Mouse (Mus musculus): ENCODE results near the gene Atg9a. TPM values are rescaled to one million over a fixed set of nuclear protein-coding genes. Genes with fewer than 3 reads are reported as not detected.

Gene Atg9a
- total RNA-seq, 2 experiments from 2014 or later = 58.2 to 61.7 TPM

DNA sequence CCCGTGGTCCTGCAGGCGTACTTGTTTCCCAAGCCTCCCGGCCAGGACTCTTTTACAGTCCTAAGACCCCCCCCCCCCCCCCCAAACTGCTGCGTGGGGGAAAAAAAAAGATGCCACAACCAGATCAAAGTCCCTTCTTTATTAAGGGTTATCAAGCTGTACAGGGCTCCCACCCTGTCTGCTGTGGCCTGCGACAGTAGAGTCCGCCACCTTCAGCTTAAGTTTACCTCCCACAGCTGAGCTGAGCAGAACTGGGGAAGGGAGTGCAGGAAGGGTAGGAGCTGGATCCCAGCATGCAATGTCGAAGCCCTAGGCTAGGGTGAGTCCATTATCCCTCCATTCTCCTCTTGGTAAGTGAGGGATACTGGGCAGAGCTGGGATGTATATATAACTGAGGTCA is 11.3 kb downstream of the Atg9a start:
- intact Hi-C loops (cut with DNase I; ENCODE audit: low total_unique reads) = no loop called here
- no peak for DNase-seq

DNA sequence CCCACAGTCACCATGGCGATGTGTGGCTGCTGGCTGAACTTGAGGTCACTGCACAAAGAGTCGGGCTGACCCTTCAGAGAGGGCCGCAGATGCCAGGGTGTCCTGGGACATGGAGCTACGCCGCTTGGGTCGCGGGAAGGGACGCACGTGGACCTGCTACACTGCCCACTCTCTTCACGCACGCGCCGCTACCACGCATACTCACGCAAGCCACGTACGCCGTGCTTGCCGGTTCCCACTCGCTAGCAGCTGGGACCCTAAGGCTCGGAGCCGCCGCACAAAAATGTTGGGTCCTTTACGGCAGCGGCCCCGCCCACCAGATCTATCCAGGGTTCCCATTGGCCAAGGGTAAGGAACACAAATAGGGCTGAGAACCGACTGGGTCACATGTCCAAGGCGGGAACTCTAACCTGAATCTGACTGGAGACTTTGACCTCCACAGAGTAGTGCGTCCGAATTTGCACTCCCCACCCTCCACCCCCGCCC is 11.8 kb downstream of the Atg9a start, which contains the start of gene Abcb6:
TSS of gene Abcb6 (minus strand) at position 288 of the 486 bp plus-strand sequence.
- intact Hi-C loops (cut with DNase I; ENCODE audit: low total_unique reads) = no loop called here

DNA sequence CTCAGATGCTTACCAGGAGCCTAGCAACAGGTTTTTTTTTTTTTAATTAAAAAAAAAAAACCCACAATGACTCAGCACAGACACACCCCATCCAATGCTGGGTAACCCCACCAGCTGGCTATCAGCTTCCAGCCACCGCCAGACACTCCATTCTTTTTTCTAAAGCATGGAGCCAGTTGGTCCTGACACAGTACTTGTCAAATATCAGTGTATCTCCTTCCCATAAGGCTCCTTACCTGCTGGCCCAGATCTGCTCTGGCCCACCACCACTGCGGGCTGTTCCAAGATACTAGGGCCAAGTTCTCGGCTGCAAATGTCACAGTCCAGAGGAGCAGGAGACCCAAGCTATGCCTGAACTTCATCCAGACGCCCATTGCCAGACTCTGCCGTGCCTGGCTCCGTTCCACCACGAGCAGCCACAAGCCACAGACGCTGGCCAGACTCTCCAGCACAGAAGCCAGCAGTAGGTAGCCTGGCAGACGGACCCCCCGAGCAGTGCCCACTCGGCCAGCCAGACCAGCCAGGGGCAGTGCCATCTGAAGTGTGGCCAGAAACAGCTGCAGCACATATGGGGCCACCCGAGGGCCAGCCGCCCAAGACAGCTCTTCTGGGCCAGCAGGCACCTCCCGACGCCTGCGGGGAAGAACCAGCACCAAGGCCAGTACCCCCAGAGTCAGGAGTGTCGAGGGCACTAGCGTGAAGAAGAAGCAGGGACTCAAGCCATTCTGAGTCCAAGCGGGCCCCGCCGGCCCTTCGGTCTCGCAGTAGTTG is 12.5 kb downstream of the Atg9a start:
- peak; percentile 67 for DNase-seq
- intact Hi-C loops (cut with DNase I; ENCODE audit: low total_unique reads) = no loop called here

More for the DNA sequence above, 11.8 kb downstream of the Atg9a start, which contains the start of gene Abcb6:
- peak; percentile 89 for DNase-seq

DNA sequence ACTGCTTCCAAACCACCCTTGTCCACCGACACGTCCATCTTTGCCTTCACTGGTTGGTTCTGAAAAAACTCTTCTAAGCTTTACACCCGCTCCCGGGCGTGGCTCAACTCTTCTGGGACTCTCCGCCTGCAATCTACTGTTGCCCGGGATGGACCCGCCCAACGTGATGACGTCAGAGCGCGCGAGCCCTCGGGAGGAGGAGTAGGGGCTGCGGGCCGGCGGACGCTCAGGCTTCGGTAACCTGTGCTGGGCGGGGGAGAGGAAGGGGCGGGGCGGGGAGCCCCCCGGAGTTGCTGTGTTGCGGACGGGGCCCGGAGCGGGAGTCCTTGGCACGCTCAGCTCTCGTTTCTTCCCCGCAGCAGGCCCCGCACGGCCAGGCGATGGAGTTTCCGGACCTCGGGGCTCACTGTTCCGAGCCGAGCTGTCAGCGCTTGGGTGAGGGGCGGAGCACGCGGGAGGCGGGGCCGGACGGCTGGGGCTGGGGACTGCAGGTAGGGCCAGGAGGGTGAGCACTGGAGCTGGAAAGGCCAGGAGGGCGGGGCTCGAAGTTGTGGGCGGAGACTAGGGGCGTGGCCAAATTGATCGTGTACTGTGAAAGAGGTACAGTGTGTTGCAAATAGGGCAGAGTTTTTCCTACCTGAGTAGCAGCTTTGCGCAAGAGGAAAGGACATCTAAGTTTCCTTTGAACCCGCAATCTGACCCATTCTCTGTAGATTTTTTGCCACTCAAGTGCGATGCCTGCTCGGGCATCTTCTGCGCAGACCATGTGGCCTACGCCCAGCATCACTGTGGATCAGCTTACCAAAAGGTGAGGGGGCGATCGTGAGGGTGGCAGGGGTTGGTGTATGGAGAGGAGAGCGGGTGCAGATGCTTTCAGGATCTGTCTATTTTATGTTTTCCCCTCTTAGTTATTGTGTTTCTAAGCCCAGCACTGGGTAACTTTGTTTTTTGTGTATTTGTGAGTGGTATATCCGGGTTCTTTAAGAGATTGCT is 23.2 kb downstream of the Atg9a start, which contains the start of gene Zfand2b:
TSS of gene Zfand2b (plus strand) at position 175 of the 993 bp plus-strand sequence.
- DNase-seq = peak; percentile 98
- intact Hi-C loops (cut with DNase I; ENCODE audit: low total_unique reads) = no loop called here

DNA sequence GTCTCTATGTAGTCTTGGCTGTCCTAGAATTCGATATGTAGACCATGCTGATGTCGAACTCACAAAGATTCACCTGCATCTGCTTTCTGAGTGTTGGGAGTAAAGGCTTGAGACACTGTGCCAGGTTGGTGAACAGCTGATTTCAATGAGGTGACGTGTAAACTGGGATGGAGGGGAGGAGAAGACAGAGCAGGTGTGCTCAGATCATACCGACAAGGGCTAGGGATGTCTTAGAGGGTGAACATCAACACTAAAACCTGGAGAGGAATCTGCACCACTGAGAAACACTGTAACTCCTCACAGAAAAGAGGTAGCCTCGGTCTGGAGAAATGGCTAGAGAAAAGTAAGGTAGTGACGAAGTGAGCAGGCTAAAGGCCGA is 23.9 kb downstream of the Atg9a start:
- intact Hi-C loops (cut with DNase I; ENCODE audit: low total_unique reads) = no loop called here

DNA sequence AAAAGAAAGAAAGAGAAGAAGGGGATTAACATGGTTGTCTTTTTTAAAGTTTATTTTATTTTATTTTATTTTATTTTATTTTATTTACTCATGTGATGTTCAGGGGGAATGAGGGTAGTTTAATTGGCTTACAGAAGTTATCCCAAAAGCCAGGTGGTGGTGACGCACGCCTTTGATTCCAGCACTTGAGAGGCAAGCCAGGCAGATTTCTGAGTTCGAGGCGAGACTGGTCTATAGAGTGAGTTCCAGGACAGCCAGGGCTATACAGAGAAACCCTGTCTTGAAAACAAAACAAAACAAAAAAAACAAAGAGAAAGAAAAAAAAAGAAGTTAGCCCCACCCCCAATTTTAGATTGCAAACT is 31.8 kb downstream of the Atg9a start:
- no peak for DNase-seq
- intact Hi-C loops (cut with DNase I; ENCODE audit: low total_unique reads) = no loop called here

More for the DNA sequence above, 23.9 kb downstream of the Atg9a start:
- no peak for DNase-seq

DNA sequence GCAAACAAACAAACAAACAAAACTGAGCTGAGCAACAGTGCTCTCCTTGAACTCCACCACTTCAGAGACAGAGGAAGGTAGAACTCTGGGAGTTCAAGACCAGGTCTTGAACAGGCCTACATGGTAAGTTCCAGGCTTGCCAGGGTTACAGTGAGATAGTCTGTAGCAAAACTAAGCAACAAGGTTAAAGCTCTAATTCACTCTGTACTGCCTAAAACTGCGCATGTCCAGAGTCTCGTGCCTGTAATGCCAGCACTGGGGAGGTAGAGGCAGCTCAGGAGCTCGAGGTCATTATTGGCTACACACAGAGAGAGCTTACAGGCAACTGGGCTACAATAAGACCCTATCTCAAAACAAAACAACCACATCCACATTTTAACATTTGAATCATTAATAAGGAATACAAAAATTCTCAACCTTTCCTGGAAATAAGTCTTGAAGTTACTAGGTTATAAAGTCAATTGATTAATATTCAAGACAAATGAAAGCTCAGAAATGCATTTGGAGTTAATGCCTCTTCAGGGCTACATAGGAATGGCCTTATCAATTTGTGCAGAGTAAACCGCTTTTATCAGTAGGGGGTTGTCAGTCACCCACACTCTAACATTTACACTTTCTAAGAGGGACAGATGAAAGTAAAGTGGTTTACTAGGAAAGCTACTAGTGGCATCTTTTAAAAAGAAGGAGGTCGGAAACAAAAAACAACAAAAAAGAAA is 32.3 kb downstream of the Atg9a start:
- intact Hi-C loops (cut with DNase I; ENCODE audit: low total_unique reads) = no loop called here
- DNase-seq = no peak

DNA sequence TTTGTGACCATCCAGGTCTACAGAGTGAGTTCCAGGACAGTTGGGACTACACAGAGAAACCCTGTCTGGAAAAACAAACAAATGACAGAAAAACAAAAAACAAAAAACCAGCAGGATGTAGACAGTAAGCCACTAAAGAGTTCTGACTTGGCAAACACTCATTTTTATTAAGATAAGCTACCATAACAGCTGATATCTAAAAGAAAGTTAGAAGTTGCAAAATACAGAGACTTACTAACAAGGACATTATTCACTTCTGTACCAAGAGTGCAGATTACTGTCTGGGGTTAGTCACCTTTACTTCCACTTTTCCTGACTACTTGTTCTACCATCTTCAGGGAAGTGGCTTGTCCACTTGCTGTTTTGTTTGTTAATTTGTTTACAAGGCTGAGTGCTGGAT is 33.0 kb downstream of the Atg9a start:
- no peak for DNase-seq
- intact Hi-C loops (cut with DNase I; ENCODE audit: low total_unique reads) = no loop called here

DNA sequence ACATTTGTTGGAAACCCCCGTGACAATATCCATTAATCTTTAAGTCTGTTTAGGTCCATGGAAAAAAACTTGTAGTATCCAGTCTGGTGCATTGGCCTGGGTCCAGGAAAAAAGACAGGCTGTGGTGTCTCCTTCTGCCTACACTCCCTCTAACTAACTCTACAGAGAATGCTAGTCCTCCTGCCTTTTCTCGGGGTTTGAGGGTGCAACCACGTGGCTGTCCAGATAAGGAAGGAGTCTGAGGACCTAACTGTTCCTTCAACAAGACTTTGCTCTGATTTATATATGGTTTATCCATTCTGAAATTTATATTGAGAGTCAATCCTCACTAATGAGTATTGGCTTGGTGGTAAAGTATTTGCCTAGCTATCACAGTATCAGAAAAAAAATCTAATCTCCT is 36.2 kb downstream of the Atg9a start:
- intact Hi-C loops (cut with DNase I; ENCODE audit: low total_unique reads) = no loop called here
- no peak for DNase-seq

DNA sequence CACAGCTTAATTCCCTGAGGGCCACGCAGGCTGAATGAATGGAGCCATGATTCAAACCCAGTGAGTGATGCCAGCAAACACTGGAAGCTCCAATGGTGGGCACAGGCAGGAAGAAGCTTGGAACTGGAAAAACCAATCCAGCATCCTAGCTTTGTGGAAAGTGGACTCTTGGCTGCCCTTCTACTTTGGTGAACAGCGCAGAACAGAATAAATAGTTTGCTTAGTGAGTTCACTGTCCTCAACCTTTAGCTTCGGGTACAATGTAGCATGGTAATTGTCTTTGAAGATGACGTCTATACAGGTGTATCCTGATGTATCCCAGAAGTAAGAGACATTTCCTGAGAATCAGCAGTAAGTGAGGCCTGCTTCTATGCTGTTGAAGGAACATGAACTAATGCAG is 43.3 kb downstream of the Atg9a start:
- DNase-seq = no peak
- intact Hi-C loops (cut with DNase I; ENCODE audit: low total_unique reads) = no loop called here

DNA sequence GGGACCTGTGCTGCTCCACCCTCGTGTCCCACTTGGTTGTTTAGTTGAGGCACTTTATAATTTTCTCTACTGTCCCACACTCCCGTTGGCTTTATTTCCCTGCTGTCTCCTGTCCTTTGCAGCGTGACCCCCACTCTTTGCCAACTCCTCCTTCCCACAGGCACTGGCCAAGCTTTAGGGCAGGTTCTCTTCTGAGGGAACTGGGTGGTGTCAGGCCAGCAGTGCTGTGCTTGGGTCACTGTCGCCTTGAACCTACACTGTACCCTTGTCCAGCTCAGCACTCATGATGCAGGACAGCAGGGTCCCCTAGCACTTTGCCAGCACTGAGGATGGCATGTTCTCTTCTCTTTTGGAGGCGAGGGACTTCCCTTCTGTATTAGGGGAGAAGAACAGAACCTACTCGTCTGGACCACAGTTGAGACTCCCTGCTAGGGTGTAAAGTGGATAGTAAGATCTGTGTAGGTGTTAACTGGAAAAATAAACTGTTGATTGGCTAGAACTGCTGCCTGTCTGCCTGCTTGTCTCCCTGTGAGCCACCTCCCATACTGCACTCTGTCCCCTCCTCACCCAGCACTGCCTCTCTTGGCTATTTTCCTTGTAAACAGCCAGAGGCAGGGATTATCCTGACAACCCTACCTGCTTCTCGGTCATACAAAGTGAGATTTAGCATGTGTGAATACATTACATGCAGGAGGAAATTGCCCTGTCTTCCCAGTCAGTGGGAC is 44.4 kb downstream of the Atg9a start:
- no peak for DNase-seq
- intact Hi-C loops (cut with DNase I; ENCODE audit: low total_unique reads) = no loop called here

DNA sequence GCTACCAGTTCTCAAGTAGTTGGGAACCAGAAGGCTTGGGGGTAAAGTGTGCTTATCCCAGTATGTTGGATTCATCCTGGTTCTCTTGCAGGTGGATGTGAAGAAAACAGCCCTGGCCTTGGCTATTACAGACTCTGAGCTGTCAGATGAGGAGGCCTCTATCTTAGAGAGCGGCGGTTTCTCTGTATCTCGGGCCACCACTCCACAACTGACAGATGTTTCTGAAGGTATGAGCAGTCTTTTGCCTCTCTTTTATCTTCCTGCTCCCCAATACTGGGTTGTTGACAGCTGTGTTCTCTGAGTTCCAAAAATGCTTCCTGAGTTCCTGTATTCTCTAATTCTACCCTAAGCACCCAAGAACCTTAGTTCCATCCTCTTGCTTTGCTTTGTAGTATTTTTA is 46.4 kb downstream of the Atg9a start:
- no peak for DNase-seq
- intact Hi-C loops (cut with DNase I; ENCODE audit: low total_unique reads) = no loop called here

DNA sequence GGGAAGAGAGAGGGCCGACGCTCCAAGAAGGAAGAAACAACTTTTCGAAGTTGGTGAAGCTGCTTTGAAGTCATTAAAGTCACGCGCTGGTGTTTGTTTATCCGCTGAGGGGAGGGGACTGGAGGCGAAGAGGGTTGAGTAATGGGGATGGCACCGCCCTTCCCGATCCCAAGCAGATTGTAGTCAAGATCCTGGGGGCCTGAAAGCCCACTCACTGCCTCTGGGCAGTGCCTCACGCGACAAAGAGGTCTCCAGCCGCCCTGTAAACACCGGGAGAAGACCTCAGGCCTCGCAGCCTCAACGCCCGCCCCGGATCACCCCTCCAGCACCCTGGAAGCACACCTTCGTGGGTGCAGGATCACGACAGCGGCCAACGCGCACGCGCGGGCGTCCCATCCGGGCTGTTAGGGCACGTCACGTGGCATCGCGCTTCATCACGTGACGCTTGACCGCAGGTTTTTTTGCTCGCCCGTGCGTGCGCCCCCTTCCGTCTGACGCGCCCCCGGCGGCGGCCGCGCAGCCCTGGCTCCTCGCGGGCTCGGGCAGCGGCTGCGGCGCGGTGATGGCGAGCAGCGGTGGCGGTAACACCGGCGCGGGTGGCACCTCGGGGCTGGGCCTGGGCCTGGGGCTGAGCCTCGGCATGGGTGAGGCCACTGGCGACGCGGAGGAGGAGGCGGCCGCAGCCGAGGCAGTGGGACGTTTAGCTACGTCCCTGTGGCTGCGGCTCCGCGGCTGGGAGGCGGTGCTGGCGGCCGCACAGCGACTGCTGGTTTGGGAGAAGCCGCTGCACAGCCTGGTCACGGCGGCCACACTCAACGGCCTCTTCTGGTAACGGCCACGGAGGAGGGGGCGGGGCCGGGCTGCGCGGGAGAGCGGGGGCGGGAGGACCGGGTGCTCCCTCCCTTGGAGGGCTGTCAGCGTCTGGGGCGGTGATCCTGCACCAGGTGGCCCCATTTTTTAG is 49.4 kb downstream of the Atg9a start, which contains the start of the genes Cnppd1 and Retreg2:
TSS of gene Cnppd1 (minus strand) at position 411 of the 961 bp plus-strand sequence.
TSS of gene Retreg2 (plus strand) at position 478 of the 961 bp plus-strand sequence.
- intact Hi-C loops (cut with DNase I; ENCODE audit: low total_unique reads) = no loop called here
- peak; percentile 96 for DNase-seq

DNA sequence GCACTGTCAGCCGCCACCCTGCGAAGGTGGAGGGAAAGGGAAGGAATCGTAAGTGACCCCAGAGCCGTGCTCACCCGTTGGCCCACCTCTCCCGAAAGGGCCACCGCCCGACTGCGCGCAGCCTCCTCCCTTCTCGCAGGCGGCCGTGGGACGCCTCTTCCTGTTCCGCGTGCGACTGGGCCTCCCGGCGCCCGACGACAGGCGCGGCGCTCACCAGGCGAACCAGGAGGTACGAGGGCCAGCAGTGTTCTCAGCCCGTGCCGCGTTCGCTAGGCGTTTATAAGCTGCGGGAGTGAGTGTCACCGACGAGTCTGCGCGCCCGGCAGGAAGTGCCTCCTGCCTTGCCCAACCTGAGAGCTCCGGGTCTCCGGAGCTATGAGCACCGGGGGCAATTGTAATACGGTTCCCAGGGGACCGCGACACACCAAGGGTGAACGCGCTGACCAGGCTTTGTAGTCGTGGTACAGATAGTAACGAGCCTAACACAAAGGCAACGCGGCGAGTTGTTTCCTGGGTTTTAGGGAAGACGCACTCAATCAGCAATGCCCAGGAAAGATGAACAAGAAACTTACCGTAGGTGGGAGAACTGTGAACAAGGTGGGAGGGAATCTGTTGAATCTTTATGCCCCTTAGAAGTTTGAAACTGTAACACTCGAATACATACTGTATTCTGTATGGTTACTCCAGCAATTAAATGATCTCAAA is 50.4 kb downstream of the Atg9a start:
- DNase-seq = peak; percentile 70
- intact Hi-C loops (cut with DNase I; ENCODE audit: low total_unique reads) = no loop called here

DNA sequence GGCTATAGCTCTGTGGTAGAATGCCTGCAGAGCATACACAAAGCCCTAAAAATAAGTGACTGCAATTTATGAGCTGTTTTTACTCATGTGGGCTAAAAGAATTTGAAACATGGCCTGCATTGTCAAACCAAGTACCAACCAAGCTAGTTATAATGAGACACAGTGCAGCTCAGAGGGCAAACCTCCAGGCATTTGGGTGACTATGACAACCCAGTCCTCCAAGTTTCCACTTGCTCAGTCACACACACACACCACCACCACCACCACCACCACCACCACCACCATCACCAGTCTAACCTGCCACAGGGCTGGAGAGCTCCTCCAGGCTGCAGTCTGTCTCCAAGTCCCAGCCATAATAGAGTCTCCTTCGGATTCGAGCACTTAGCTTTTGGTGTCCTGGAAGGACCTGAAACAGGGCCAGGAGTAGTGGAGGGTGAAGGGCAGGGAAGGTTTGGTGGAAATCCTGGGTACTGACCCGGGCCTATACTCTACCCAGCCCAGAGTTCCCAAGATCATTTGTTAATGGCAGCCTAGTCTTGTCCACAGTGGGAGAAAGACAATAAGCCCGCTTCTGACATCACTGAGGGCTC is 51.3 kb downstream of the Atg9a start:
- intact Hi-C loops (cut with DNase I; ENCODE audit: low total_unique reads) = no loop called here
- no peak for DNase-seq

DNA sequence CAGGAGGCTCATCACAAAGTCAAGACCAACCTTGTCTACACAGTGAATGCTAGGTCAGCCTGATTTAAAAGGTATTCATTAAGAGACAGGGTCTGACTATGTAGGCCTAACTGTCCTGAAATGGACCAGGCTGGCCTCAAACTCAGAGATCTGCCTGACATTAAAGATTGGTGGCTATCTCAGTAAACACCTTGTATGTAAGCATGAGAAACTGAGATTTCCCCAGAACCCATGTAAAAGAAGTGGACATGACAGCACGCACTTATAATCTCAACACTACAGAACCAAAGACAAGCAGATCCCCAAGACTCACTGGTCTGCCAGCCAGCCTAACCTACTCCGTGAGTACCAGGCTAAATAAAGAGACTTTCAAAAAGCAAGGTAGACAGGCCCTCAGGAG is 53.5 kb downstream of the Atg9a start:
- intact Hi-C loops (cut with DNase I; ENCODE audit: low total_unique reads) = no loop called here

DNA sequence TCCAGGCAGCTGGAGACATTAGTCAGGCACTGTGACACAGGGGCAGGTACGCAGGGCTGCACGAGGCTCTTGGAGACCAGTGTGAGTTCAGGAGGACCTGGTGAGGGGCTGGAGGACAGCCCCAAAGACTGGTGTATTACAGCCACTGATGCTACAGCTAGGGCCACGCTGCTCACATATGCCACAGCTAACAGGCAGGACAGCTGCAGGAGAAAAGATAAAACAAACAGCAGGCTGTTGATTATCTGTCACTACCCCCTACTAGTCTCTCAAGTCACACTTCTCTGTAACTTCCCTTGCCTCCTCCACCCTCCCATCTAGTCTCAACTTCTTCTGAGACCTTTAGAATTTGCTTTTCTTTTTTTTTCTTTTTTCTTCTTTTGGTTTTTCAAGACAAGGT is 55.3 kb downstream of the Atg9a start:
- intact Hi-C loops (cut with DNase I; ENCODE audit: low total_unique reads) = no loop called here

More for the DNA sequence above, 53.5 kb downstream of the Atg9a start:
- DNase-seq = no peak

More for the DNA sequence above, 55.3 kb downstream of the Atg9a start:
- no peak for DNase-seq
